Mouse (Mus musculus) cerebellum, adult 2 months (tissue): ENCODE results near the gene Prdx5. TPM values are rescaled to one million over a fixed set of nuclear protein-coding genes. Genes with fewer than 3 reads are reported as not detected.

Source experiments
- DNase-seq, 2 experiments: peaks; one replicate each; pipeline ENCODE4 v3.0.0; 2021
- H3K27ac ChIP-seq: fragments of 200-500 bp; 2 replicates; pipeline ENCODE4 v1.5.1; 2012; ENCODE audit warnings: low read length, control low read depth, inconsistent platforms; ENCODE audit not compliant: insufficient read depth
- H3K27me3 ChIP-seq: fragments of 200-500 bp; 2 replicates; pipeline ENCODE4 v1.6.1; 2012; ENCODE audit warnings: inconsistent platforms, mild to moderate bottlenecking, low read length, moderate library complexity; ENCODE audit not compliant: control insufficient read depth, insufficient read depth
- H3K4me1 ChIP-seq: fragments of 200-500 bp; 2 replicates; pipeline ENCODE4 v1.6.1; 2011; ENCODE audit warnings: low read length; ENCODE audit not compliant: control insufficient read depth, insufficient read depth
- H3K4me3 ChIP-seq: fragments of 200-500 bp; replicated peaks from 2 replicates; pipeline ENCODE3; 2011; ENCODE audit warnings: mild to moderate bottlenecking, low read depth, low read length, control low read depth; ENCODE audit not compliant: insufficient read depth
- CTCF ChIP-seq: fragments of 200-500 bp; IDR thresholded peaks from 2 replicates; pipeline ENCODE4 v1.5.1; 2011; ENCODE audit warnings: low read depth, mild to moderate bottlenecking, control low read depth, low read length, moderate library complexity, borderline replicate concordance; ENCODE audit not compliant: insufficient read depth
- POLR2A ChIP-seq: fragments of 200-500 bp; IDR thresholded peaks from 2 replicates; pipeline ENCODE4 v1.6.1; 2011; ENCODE audit warnings: low read length, control low read depth, borderline replicate concordance; ENCODE audit not compliant: insufficient read depth
- WGBS: fragments of 180-500 bp; shearing (Covaris S2); methylation state at CpG from one replicate; pipeline ENCODE4 v1.1.7; 2018; 5-methylcytosine and 5-hydroxymethylcytosine counted together
- polyA plus RNA-seq: library from polyadenylated mRNA; depleted of rRNA; stranded (reverse); fragments of >200 nt; gene quantifications from 2 replicates; pipeline ENCODE4 v1.2.3, GENCODE M21; 2012

Gene Prdx5
- polyA plus RNA-seq, 1 experiment, result 537 TPM

GRCm38 (mm10) chr19:6940396-6941351, 30.8 kb upstream of the Prdx5 start:
- H3K27ac ChIP-seq, result peak overlapping the region; percentile 71
- H3K4me1 ChIP-seq, result peaks cover 29% of the 10 kb centered on the region
- no peaks in the 10 kb centered on the region for H3K27me3 ChIP-seq
- TF ChIP-seq POLR2A, result no peak
- TF ChIP-seq CTCF, result no peak
- peak overlapping the region; percentile 83 for H3K4me3 ChIP-seq
- peak; percentile 45 to 52 for DNase-seq
- 15% methylated on average over 29 of the region's 29 CpGs for WGBS

GRCm38 (mm10) chr19:6939106-6940002, 29.4 kb upstream of the Prdx5 start:
- Histone ChIP-seq H3K4me1 (peaks cover 32% of the 10 kb centered on the region), H3K4me3 (peak overlapping the region; percentile 8)

GRCm38 (mm10) chr19:6937541-6938465, 27.9 kb upstream of the Prdx5 start:
- Histone ChIP-seq H3K27me3 (no peaks in the 10 kb centered on the region), H3K4me1 (peaks cover 34% of the 10 kb centered on the region), H3K4me3 (peak overlapping the region; percentile 8), H3K27ac (peak overlapping the region; percentile 77)
- TF ChIP-seq CTCF (no peak), POLR2A (no peak)
- DNase-seq, result peak; percentile 76 to 80
- 16% methylated on average over 16 of the region's 16 CpGs for WGBS

More at GRCm38 (mm10) chr19:6939106-6940002, 29.4 kb upstream of the Prdx5 start:
- no peak for TF ChIP-seq POLR2A
- TF ChIP-seq CTCF, result no peak
- 50% methylated on average over 20 of the region's 20 CpGs for WGBS
- DNase-seq, result peak in 1 of 2 experiments; percentile 49
- Histone ChIP-seq H3K27me3 (no peaks in the 10 kb centered on the region), H3K27ac (peak overlapping the region; percentile 13; the same call in 1 of the 2 replicates)

GRCm38 (mm10) chr19:6936299-6936698, 26.4 kb upstream of the Prdx5 start:
- 28% methylated on average over 3 of the region's 3 CpGs for WGBS
- Histone ChIP-seq H3K27ac (no peak overlapping the region), H3K4me3 (no peak overlapping the region), H3K4me1 (peaks cover 34% of the 10 kb centered on the region), H3K27me3 (no peaks in the 10 kb centered on the region)
- no peak for TF ChIP-seq CTCF
- TF ChIP-seq POLR2A, result no peak
- peak in 1 of 2 experiments; percentile 46 for DNase-seq

GRCm38 (mm10) chr19:6934195-6934977, 24.5 kb upstream of the Prdx5 start, which contains the start of gene Kcnk4:
TSS of gene Kcnk4 (minus strand) at chr19:6934515.
- Histone ChIP-seq H3K27me3 (no peaks in the 10 kb centered on the region), H3K4me1 (peaks cover 22% of the 10 kb centered on the region), H3K27ac (no peak within 1 kb of the TSS), H3K4me3 (peak within 1 kb of the TSS; percentile 53)
- peak in 1 of 2 experiments; percentile 57 for DNase-seq
- WGBS, result 21% methylated on average over 23 of the region's 23 CpGs
- TF ChIP-seq CTCF (no peak), POLR2A (no peak)

GRCm38 (mm10) chr19:6933436-6934194, 23.7 kb upstream of the Prdx5 start:
- H3K27me3 ChIP-seq, result no peaks in the 10 kb centered on the region

More at GRCm38 (mm10) chr19:6933436-6934194, 23.7 kb upstream of the Prdx5 start:
- Histone ChIP-seq H3K4me3 (peak overlapping the region; percentile 53), H3K27ac (no peak overlapping the region), H3K4me1 (peaks cover 16% of the 10 kb centered on the region)
- 4% methylated on average over 58 of the region's 58 CpGs for WGBS
- DNase-seq, result peak; percentile 70 to 73
- TF ChIP-seq CTCF (no peak), POLR2A (peak; percentile 51; the same call in 1 of the 2 replicates)
